Mouse (Mus musculus): ENCODE measurements around the gene Commd4. TPM values are rescaled to one million over a fixed set of nuclear protein-coding genes. Genes with fewer than 3 reads are reported as not detected.

The Commd4 gene
- polyA plus RNA-seq, 1 experiment from 2014 or later = 213 TPM

GRCm38 (mm10) chr9:57158506-57158905, 375 bp upstream of the Commd4 start:
- peaks cover 22% of the 10 kb centered on the region for H3K4me1 ChIP-seq (replicated peaks; ENCODE audit: control insufficient read depth, insufficient read depth, low read length)
- H3K27ac ChIP-seq (ENCODE audit: low read length) = peak overlapping the region; percentile 74
- peak; percentile 50 for ATAC-seq
- H3K4me3 ChIP-seq (replicated peaks; ENCODE audit: low read length) = peak overlapping the region; percentile 73
- no peaks in the 10 kb centered on the region for H3K9me3 ChIP-seq (ENCODE audit: control insufficient read depth, low read length)
- WGBS = 31% methylated on average over 11 of the region's 11 CpGs
- 0 out of 2 replicates have a peak, but pooled peaks cover 4% of the 10 kb centered on the region for H3K27me3 ChIP-seq (replicated peaks; ENCODE audit: control insufficient read depth, insufficient read depth, low read length)
- H3K9ac ChIP-seq (replicated peaks; ENCODE audit: low read depth, low read length) = peak overlapping the region; percentile 57
- H3K36me3 ChIP-seq (ENCODE audit: control insufficient read depth, insufficient read depth) = no peaks in the 10 kb centered on the region
- H3K4me2 ChIP-seq (ENCODE audit: low read length) = peak overlapping the region; percentile 65

- Histone ChIP-seq H3K9me3 (ENCODE audit: control insufficient read depth, low read length) (no peaks in the 10 kb centered on the region), H3K4me3 (replicated peaks; ENCODE audit: low read length) (peak overlapping the region; percentile 73), H3K4me2 (ENCODE audit: low read length) (peak overlapping the region; percentile 83), H3K4me1 (replicated peaks; ENCODE audit: control insufficient read depth, insufficient read depth, low read length) (peaks cover 22% of the 10 kb centered on the region), H3K27ac (ENCODE audit: low read length) (no peak overlapping the region; the same call in 1 of the 2 replicates), H3K27me3 (replicated peaks; ENCODE audit: control insufficient read depth, insufficient read depth, low read length) (0 out of 2 replicates have a peak, but pooled peaks cover 4% of the 10 kb centered on the region), H3K36me3 (ENCODE audit: control insufficient read depth, insufficient read depth) (no peaks in the 10 kb centered on the region), H3K9ac (replicated peaks; ENCODE audit: low read depth, low read length) (peak overlapping the region; percentile 85)
- no peak for ATAC-seq
- WGBS = 30% methylated on average over 13 of the region's 13 CpGs
Measured at GRCm38 (mm10) chr9:57157499-57157898, 632 bp downstream of the Commd4 start.

GRCm38 (mm10) chr9:57156823-57157222, 1.3 kb downstream of the Commd4 start:
- Histone ChIP-seq H3K4me2 (ENCODE audit: low read length) (peak overlapping the region; percentile 83; the same call in 1 of the 2 replicates), H3K9ac (replicated peaks; ENCODE audit: low read depth, low read length) (peak overlapping the region; percentile 85; the same call in 1 of the 2 replicates), H3K27me3 (replicated peaks; ENCODE audit: control insufficient read depth, insufficient read depth, low read length) (0 out of 2 replicates have a peak, but pooled peaks cover 4% of the 10 kb centered on the region), H3K27ac (ENCODE audit: low read length) (no peak overlapping the region), H3K4me1 (replicated peaks; ENCODE audit: control insufficient read depth, insufficient read depth, low read length) (peaks cover 22% of the 10 kb centered on the region), H3K9me3 (ENCODE audit: control insufficient read depth, low read length) (no peaks in the 10 kb centered on the region), H3K36me3 (ENCODE audit: control insufficient read depth, insufficient read depth) (no peaks in the 10 kb centered on the region), H3K4me3 (replicated peaks; ENCODE audit: low read length) (no peak overlapping the region)
- WGBS = 89% methylated on average over 8 of the region's 8 CpGs
- ATAC-seq = no peak

GRCm38 (mm10) chr9:57156383-57156782, 1.7 kb downstream of the Commd4 start:
- no peak for ATAC-seq
- no peaks in the 10 kb centered on the region for H3K9me3 ChIP-seq (ENCODE audit: control insufficient read depth, low read length)
- no peak overlapping the region for H3K9ac ChIP-seq (replicated peaks; ENCODE audit: low read depth, low read length)
- H3K27me3 ChIP-seq (replicated peaks; ENCODE audit: control insufficient read depth, insufficient read depth, low read length) = 0 out of 2 replicates have a peak, but pooled peaks cover 4% of the 10 kb centered on the region
- no peaks in the 10 kb centered on the region for H3K36me3 ChIP-seq (ENCODE audit: control insufficient read depth, insufficient read depth)
- H3K4me2 ChIP-seq (ENCODE audit: low read length) = no peak overlapping the region
- WGBS = 92% methylated on average over 7 of the region's 7 CpGs
- no peak overlapping the region for H3K27ac ChIP-seq (ENCODE audit: low read length)
- no peak overlapping the region for H3K4me3 ChIP-seq (replicated peaks; ENCODE audit: low read length)
- H3K4me1 ChIP-seq (replicated peaks; ENCODE audit: control insufficient read depth, insufficient read depth, low read length) = peaks cover 22% of the 10 kb centered on the region

GRCm38 (mm10) chr9:57152331-57152730, 5.8 kb downstream of the Commd4 start:
- 38% methylated on average over 6 of the region's 6 CpGs for WGBS
- H3K27me3 ChIP-seq (replicated peaks; ENCODE audit: control insufficient read depth, insufficient read depth, low read length) = no peaks in the 10 kb centered on the region
- no peak overlapping the region for H3K9ac ChIP-seq (replicated peaks; ENCODE audit: low read depth, low read length)
- no peaks in the 10 kb centered on the region for H3K9me3 ChIP-seq (ENCODE audit: control insufficient read depth, low read length)
- H3K27ac ChIP-seq (ENCODE audit: low read length) = no peak overlapping the region
- peaks cover 24% of the 10 kb centered on the region for H3K4me1 ChIP-seq (replicated peaks; ENCODE audit: control insufficient read depth, insufficient read depth, low read length)
- no peak for ATAC-seq
- no peak overlapping the region for H3K4me3 ChIP-seq (replicated peaks; ENCODE audit: low read length)
- H3K4me2 ChIP-seq (ENCODE audit: low read length) = no peak overlapping the region
- no peaks in the 10 kb centered on the region for H3K36me3 ChIP-seq (ENCODE audit: control insufficient read depth, insufficient read depth)

- H3K36me3 ChIP-seq (ENCODE audit: control insufficient read depth, insufficient read depth) = no peaks in the 10 kb centered on the region
- WGBS = 94% methylated on average over 5 of the region's 5 CpGs
- no peak overlapping the region for H3K9ac ChIP-seq (replicated peaks; ENCODE audit: low read depth, low read length)
- no peaks in the 10 kb centered on the region for H3K9me3 ChIP-seq (ENCODE audit: control insufficient read depth, low read length)
- H3K4me2 ChIP-seq (ENCODE audit: low read length) = no peak overlapping the region
- H3K4me1 ChIP-seq (replicated peaks; ENCODE audit: control insufficient read depth, insufficient read depth, low read length) = peaks cover 16% of the 10 kb centered on the region
- H3K27me3 ChIP-seq (replicated peaks; ENCODE audit: control insufficient read depth, insufficient read depth, low read length) = no peaks in the 10 kb centered on the region
- no peak overlapping the region for H3K27ac ChIP-seq (ENCODE audit: low read length)
- H3K4me3 ChIP-seq (replicated peaks; ENCODE audit: low read length) = no peak overlapping the region
- ATAC-seq = no peak
Measured at GRCm38 (mm10) chr9:57150192-57150591, 7.9 kb downstream of the Commd4 start.

GRCm38 (mm10) chr9:57149021-57149420, 9.1 kb downstream of the Commd4 start:
- Histone ChIP-seq H3K27ac (ENCODE audit: low read length) (peak overlapping the region; percentile 65; the same call in 1 of the 2 replicates), H3K4me3 (replicated peaks; ENCODE audit: low read length) (peak overlapping the region; percentile 54), H3K4me2 (ENCODE audit: low read length) (peak overlapping the region; percentile 83), H3K36me3 (ENCODE audit: control insufficient read depth, insufficient read depth) (no peaks in the 10 kb centered on the region), H3K9ac (replicated peaks; ENCODE audit: low read depth, low read length) (no peak overlapping the region; the same call in 1 of the 2 replicates), H3K9me3 (ENCODE audit: control insufficient read depth, low read length) (no peaks in the 10 kb centered on the region), H3K27me3 (replicated peaks; ENCODE audit: control insufficient read depth, insufficient read depth, low read length) (no peaks in the 10 kb centered on the region), H3K4me1 (replicated peaks; ENCODE audit: control insufficient read depth, insufficient read depth, low read length) (peaks cover 16% of the 10 kb centered on the region)
- WGBS = 63% methylated on average over 6 of the region's 6 CpGs
- no peak for ATAC-seq

- H3K4me2 ChIP-seq (ENCODE audit: low read length) = peak within 1 kb of the TSS; percentile 83
- peak; percentile 97 for ATAC-seq
- H3K27ac ChIP-seq (ENCODE audit: low read length) = peak within 1 kb of the TSS; percentile 65
- H3K27me3 ChIP-seq (replicated peaks; ENCODE audit: control insufficient read depth, insufficient read depth, low read length) = no peaks in the 10 kb centered on the region
- H3K9ac ChIP-seq (replicated peaks; ENCODE audit: low read depth, low read length) = peak within 1 kb of the TSS; percentile 74
- H3K9me3 ChIP-seq (ENCODE audit: control insufficient read depth, low read length) = no peaks in the 10 kb centered on the region
- H3K4me3 ChIP-seq (replicated peaks; ENCODE audit: low read length) = peak within 1 kb of the TSS; percentile 54
- H3K4me1 ChIP-seq (replicated peaks; ENCODE audit: control insufficient read depth, insufficient read depth, low read length) = peaks cover 16% of the 10 kb centered on the region
- H3K36me3 ChIP-seq (ENCODE audit: control insufficient read depth, insufficient read depth) = no peaks in the 10 kb centered on the region
- under 1% methylated on average over 27 of the region's 27 CpGs for WGBS
Measured at GRCm38 (mm10) chr9:57148144-57148878, 9.8 kb downstream of the Commd4 start, which contains the start of gene Neil1. Gene Neil1, minus strand, starts transcription at chr9:57148305.

- Histone ChIP-seq H3K9ac (replicated peaks; ENCODE audit: low read depth, low read length) (peak overlapping the region; percentile 74), H3K4me1 (replicated peaks; ENCODE audit: control insufficient read depth, insufficient read depth, low read length) (peaks cover 16% of the 10 kb centered on the region), H3K4me2 (ENCODE audit: low read length) (peak overlapping the region; percentile 83), H3K36me3 (ENCODE audit: control insufficient read depth, insufficient read depth) (no peaks in the 10 kb centered on the region), H3K9me3 (ENCODE audit: control insufficient read depth, low read length) (no peaks in the 10 kb centered on the region), H3K4me3 (replicated peaks; ENCODE audit: low read length) (peak overlapping the region; percentile 54), H3K27me3 (replicated peaks; ENCODE audit: control insufficient read depth, insufficient read depth, low read length) (no peaks in the 10 kb centered on the region), H3K27ac (ENCODE audit: low read length) (peak overlapping the region; percentile 65)
- WGBS = 8% methylated on average over 19 of the region's 19 CpGs
- ATAC-seq = peak; percentile 60
Measured at GRCm38 (mm10) chr9:57147205-57148143, 10.7 kb downstream of the Commd4 start.

Data from forebrain, embryonic 16.5 days (tissue).